Mouse (Mus musculus): ENCODE measurements around the gene Cdk5. TPM values are rescaled to one million over a fixed set of nuclear protein-coding genes. Genes with fewer than 3 reads are reported as not detected.

Cdk5 gene
- polyA plus RNA-seq, 1 experiment from 2014 or later, result 149 TPM

DNA sequence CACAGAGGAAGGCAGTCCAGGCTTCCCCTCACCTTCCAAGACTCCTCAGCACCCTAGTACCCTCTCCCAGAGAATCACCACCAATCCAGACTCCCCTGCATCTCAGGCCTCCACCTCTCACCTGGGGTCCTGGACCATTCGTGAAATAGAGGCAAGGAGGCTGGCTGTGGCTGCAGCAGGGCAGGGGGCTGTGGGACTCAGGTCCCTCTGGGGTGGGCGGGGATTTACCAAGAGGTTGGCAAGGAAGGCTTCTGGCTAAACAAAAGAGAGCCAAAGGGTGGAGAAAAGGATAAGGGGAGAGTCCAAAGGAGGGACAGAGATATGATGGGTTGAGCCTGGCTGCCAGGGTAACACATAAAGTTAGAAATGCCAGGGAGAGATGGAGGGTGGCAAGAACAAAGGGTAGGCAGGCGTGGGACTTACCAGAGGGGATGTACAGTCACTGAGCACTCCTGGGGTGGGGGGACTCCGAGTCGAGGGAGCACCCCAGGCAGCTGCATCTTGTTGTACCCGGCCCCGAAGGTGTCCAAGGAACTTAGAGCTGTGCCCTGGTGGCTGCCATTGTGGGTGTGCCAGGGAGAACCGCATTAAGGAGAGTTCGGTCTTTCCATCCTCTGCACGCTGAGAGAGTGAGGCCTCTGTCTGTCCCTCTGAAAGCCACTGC lies 37.3 kb downstream of the Cdk5 start:
- Histone ChIP-seq H3K9ac (ENCODE audit: low read depth, low read length) (no peak overlapping the region), H3K4me3 (ENCODE audit: low read depth, low read length) (no peak overlapping the region), H3K4me2 (ENCODE audit: low read length) (no peak overlapping the region), H3K4me1 (ENCODE audit: control insufficient read depth, insufficient read depth, low read length) (peaks cover 25% of the 10 kb centered on the region), H3K27me3 (ENCODE audit: control insufficient read depth, insufficient read depth, low read depth, low read length) (peaks cover 29% of the 10 kb centered on the region), H3K27ac (ENCODE audit: low read length) (no peak overlapping the region), H3K36me3 (ENCODE audit: control insufficient read depth, insufficient read depth, low read length) (no peaks in the 10 kb centered on the region), H3K9me3 (replicated peaks; ENCODE audit: control insufficient read depth, low read length, poor library complexity, severe bottlenecking) (no peaks in the 10 kb centered on the region)
- WGBS, result 75% methylated on average over 10 of the region's 10 CpGs
- ATAC-seq, result no peak

- Histone ChIP-seq H3K4me2 (ENCODE audit: low read length) (no peak overlapping the region), H3K27me3 (ENCODE audit: control insufficient read depth, insufficient read depth, low read depth, low read length) (peaks cover 29% of the 10 kb centered on the region), H3K4me3 (ENCODE audit: low read depth, low read length) (no peak overlapping the region), H3K27ac (ENCODE audit: low read length) (no peak overlapping the region), H3K9ac (ENCODE audit: low read depth, low read length) (no peak overlapping the region), H3K4me1 (ENCODE audit: control insufficient read depth, insufficient read depth, low read length) (peaks cover 25% of the 10 kb centered on the region), H3K36me3 (ENCODE audit: control insufficient read depth, insufficient read depth, low read length) (no peaks in the 10 kb centered on the region), H3K9me3 (replicated peaks; ENCODE audit: control insufficient read depth, low read length, poor library complexity, severe bottlenecking) (no peaks in the 10 kb centered on the region)
- 88% methylated on average over 5 of the region's 5 CpGs for WGBS
- no peak for ATAC-seq
Measured at GRCm38 (mm10) chr5:24385374-24385773, 38.0 kb downstream of the Cdk5 start.

- Histone ChIP-seq H3K9ac (ENCODE audit: low read depth, low read length) (no peak overlapping the region), H3K4me3 (ENCODE audit: low read depth, low read length) (no peak overlapping the region)
Measured at GRCm38 (mm10) chr5:24384407-24384806, 38.9 kb downstream of the Cdk5 start.

DNA sequence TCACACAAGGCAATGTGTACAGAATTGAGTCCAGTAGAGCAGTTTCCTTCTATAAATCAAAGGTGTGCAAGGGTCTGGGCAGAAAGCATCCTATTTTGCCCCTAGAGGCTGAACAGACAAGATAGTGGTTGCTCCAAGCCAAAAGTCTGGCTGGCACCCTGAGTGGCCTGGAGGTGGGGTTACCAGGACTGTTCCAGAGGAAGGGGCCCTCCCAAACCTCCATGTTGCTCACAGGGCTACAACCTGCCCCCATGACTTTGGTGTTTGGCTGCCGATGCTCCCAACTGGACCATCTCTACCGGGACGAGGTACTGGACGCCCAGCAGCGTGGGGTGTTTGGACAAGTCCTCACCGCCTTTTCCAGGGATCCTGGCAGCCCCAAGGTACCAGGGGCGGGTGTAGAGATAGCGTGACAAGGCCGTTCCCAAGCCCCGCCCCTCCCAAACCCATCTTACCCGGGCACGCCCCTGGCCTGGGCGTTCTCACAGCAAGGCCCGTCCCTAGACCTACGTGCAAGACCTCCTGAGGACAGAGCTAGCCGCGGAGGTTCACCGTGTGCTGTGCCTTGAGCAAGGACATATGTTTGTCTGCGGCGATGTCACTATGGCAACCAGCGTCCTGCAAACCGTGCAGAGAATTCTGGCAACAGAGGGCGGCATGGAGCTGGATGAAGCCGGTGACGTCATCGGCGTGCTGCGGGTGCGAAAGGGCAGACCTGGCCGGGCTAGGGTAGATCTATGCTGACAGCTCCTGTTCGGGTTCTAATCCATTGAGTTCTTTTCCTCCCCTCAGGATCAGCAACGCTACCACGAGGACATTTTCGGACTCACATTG lies 40.1 kb downstream of the Cdk5 start:
- Histone ChIP-seq H3K4me1 (ENCODE audit: control insufficient read depth, insufficient read depth, low read length) (peaks cover 22% of the 10 kb centered on the region), H3K9ac (ENCODE audit: low read depth, low read length) (peak overlapping the region; percentile 72), H3K4me3 (ENCODE audit: low read depth, low read length) (peak overlapping the region; percentile 54), H3K4me2 (ENCODE audit: low read length) (peak overlapping the region; percentile 61), H3K9me3 (replicated peaks; ENCODE audit: control insufficient read depth, low read length, poor library complexity, severe bottlenecking) (no peaks in the 10 kb centered on the region), H3K27me3 (ENCODE audit: control insufficient read depth, insufficient read depth, low read depth, low read length) (peaks cover 18% of the 10 kb centered on the region), H3K27ac (ENCODE audit: low read length) (peak overlapping the region; percentile 89), H3K36me3 (ENCODE audit: control insufficient read depth, insufficient read depth, low read length) (no peaks in the 10 kb centered on the region)
- WGBS, result under 1% methylated on average over 34 of the region's 34 CpGs
- peak; percentile 86 for ATAC-seq

More at GRCm38 (mm10) chr5:24384407-24384806, 38.9 kb downstream of the Cdk5 start:
- H3K4me1 ChIP-seq (ENCODE audit: control insufficient read depth, insufficient read depth, low read length), result peaks cover 25% of the 10 kb centered on the region
- H3K9me3 ChIP-seq (replicated peaks; ENCODE audit: control insufficient read depth, low read length, poor library complexity, severe bottlenecking), result no peaks in the 10 kb centered on the region
- H3K36me3 ChIP-seq (ENCODE audit: control insufficient read depth, insufficient read depth, low read length), result no peaks in the 10 kb centered on the region
- H3K27ac ChIP-seq (ENCODE audit: low read length), result no peak overlapping the region
- H3K4me2 ChIP-seq (ENCODE audit: low read length), result peak overlapping the region; percentile 61; the same call in 1 of the 2 replicates
- ATAC-seq, result no peak
- H3K27me3 ChIP-seq (ENCODE audit: control insufficient read depth, insufficient read depth, low read depth, low read length), result peaks cover 23% of the 10 kb centered on the region
- 65% methylated on average over 6 of the region's 6 CpGs for WGBS

GRCm38 (mm10) chr5:24381988-24382387 lies 41.3 kb downstream of the Cdk5 start:
- Histone ChIP-seq H3K27ac (ENCODE audit: low read length) (no peak overlapping the region), H3K4me1 (ENCODE audit: control insufficient read depth, insufficient read depth, low read length) (peaks cover 13% of the 10 kb centered on the region), H3K9me3 (replicated peaks; ENCODE audit: control insufficient read depth, low read length, poor library complexity, severe bottlenecking) (no peaks in the 10 kb centered on the region), H3K4me3 (ENCODE audit: low read depth, low read length) (no peak overlapping the region), H3K9ac (ENCODE audit: low read depth, low read length) (no peak overlapping the region), H3K36me3 (ENCODE audit: control insufficient read depth, insufficient read depth, low read length) (no peaks in the 10 kb centered on the region), H3K4me2 (ENCODE audit: low read length) (no peak overlapping the region), H3K27me3 (ENCODE audit: control insufficient read depth, insufficient read depth, low read depth, low read length) (peaks cover 10% of the 10 kb centered on the region)
- ATAC-seq, result no peak
- WGBS, result 56% methylated on average over 2 of the region's 2 CpGs

DNA sequence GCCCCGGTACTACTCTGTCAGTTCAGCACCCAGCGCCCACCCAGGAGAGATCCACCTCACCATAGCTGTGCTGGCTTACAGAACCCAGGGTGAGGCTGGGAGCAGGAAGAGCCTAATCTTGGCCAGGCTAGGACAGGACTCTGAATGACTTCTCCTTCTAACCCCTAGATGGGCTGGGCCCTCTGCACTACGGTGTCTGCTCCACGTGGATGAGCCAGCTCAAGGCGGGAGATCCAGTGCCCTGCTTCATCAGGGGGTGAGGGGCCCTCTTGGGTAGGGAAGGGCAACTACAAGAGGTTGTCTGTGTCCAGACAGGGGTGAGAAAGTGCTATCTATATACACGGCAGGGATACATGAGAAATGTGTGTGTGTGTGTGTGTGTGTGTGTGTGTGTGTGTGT lies 41.8 kb downstream of the Cdk5 start:
- Histone ChIP-seq H3K9me3 (replicated peaks; ENCODE audit: control insufficient read depth, low read length, poor library complexity, severe bottlenecking) (no peaks in the 10 kb centered on the region), H3K36me3 (ENCODE audit: control insufficient read depth, insufficient read depth, low read length) (no peaks in the 10 kb centered on the region), H3K27me3 (ENCODE audit: control insufficient read depth, insufficient read depth, low read depth, low read length) (peaks cover 5% of the 10 kb centered on the region), H3K9ac (ENCODE audit: low read depth, low read length) (no peak overlapping the region), H3K4me1 (ENCODE audit: control insufficient read depth, insufficient read depth, low read length) (peaks cover 13% of the 10 kb centered on the region), H3K4me2 (ENCODE audit: low read length) (no peak overlapping the region), H3K4me3 (ENCODE audit: low read depth, low read length) (no peak overlapping the region), H3K27ac (ENCODE audit: low read length) (no peak overlapping the region)
- no peak for ATAC-seq
- 79% methylated on average over 6 of the region's 6 CpGs for WGBS

DNA sequence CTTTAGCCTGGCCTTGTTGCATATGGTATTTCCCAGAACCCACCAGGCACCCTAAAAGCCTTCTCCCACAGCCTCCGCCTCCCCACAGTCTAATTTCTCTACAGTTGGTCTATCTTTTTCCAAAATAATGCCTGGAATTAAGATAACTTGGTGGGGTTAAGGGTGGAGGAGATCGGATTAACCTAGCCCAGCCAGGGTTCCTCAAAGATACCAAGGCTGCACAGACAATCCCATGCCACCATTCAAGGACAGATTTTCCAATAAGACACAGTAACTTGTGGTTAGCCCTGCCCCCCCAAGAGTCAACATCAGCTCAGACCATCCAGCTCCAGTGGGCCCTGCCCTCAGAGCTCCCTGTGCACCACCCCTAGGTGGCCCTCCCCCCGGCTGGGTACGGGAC lies 42.8 kb downstream of the Cdk5 start:
- H3K9me3 ChIP-seq (replicated peaks; ENCODE audit: control insufficient read depth, low read length, poor library complexity, severe bottlenecking), result no peaks in the 10 kb centered on the region
- ATAC-seq, result no peak
- H3K27ac ChIP-seq (ENCODE audit: low read length), result no peak overlapping the region
- no peak overlapping the region for H3K9ac ChIP-seq (ENCODE audit: low read depth, low read length)
- no peak overlapping the region for H3K4me3 ChIP-seq (ENCODE audit: low read depth, low read length)
- H3K4me2 ChIP-seq (ENCODE audit: low read length), result no peak overlapping the region
- H3K27me3 ChIP-seq (ENCODE audit: control insufficient read depth, insufficient read depth, low read depth, low read length), result no peaks in the 10 kb centered on the region; the same call in 1 of the 2 replicates
- peaks cover 13% of the 10 kb centered on the region for H3K4me1 ChIP-seq (ENCODE audit: control insufficient read depth, insufficient read depth, low read length)
- H3K36me3 ChIP-seq (ENCODE audit: control insufficient read depth, insufficient read depth, low read length), result no peaks in the 10 kb centered on the region
- WGBS, result 90% methylated on average over 4 of the region's 4 CpGs

DNA sequence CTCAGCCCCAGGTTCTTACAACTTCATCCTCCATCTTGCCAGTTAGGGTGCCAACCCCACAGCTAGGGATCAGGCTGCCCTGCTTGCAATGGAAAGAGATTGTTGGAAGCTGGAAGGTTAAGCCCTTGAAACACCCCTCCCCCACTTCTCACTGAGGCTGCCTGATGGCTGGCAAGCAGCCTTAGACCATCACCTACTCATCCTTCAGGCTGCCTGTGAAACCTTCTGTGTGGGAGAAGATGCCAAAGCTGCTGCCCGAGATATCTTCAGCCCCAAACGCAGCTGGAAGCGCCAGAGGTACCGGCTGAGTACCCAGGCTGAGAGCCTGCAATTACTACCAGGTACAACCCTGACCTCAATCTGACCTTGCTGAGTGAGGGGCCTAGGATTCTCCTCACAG lies 43.8 kb downstream of the Cdk5 start:
- no peaks in the 10 kb centered on the region for H3K27me3 ChIP-seq (ENCODE audit: control insufficient read depth, insufficient read depth, low read depth, low read length)
- peaks cover 13% of the 10 kb centered on the region for H3K4me1 ChIP-seq (ENCODE audit: control insufficient read depth, insufficient read depth, low read length)
- no peak for ATAC-seq
- H3K36me3 ChIP-seq (ENCODE audit: control insufficient read depth, insufficient read depth, low read length), result no peaks in the 10 kb centered on the region
- H3K9me3 ChIP-seq (replicated peaks; ENCODE audit: control insufficient read depth, low read length, poor library complexity, severe bottlenecking), result no peaks in the 10 kb centered on the region
- no peak overlapping the region for H3K9ac ChIP-seq (ENCODE audit: low read depth, low read length)
- 83% methylated on average over 4 of the region's 4 CpGs for WGBS
- H3K4me2 ChIP-seq (ENCODE audit: low read length), result no peak overlapping the region
- H3K4me3 ChIP-seq (ENCODE audit: low read depth, low read length), result no peak overlapping the region
- H3K27ac ChIP-seq (ENCODE audit: low read length), result no peak overlapping the region

GRCm38 (mm10) chr5:24378700-24379099 lies 44.6 kb downstream of the Cdk5 start:
- WGBS, result 84% methylated on average over 2 of the region's 2 CpGs
- Histone ChIP-seq H3K4me1 (ENCODE audit: control insufficient read depth, insufficient read depth, low read length) (peaks cover 8% of the 10 kb centered on the region), H3K4me2 (ENCODE audit: low read length) (no peak overlapping the region), H3K4me3 (ENCODE audit: low read depth, low read length) (no peak overlapping the region), H3K9ac (ENCODE audit: low read depth, low read length) (no peak overlapping the region), H3K27ac (ENCODE audit: low read length) (no peak overlapping the region), H3K9me3 (replicated peaks; ENCODE audit: control insufficient read depth, low read length, poor library complexity, severe bottlenecking) (no peaks in the 10 kb centered on the region), H3K27me3 (ENCODE audit: control insufficient read depth, insufficient read depth, low read depth, low read length) (no peaks in the 10 kb centered on the region), H3K36me3 (ENCODE audit: control insufficient read depth, insufficient read depth, low read length) (no peaks in the 10 kb centered on the region)
- no peak for ATAC-seq
